8 mouse cellular contexts compared by ENCODE assay signal in genomic region chr12:113610924-113611323, GRCm38 (mm10).
A peak's percentile ranks its signal among the peaks of the same experiment; 100 is the strongest.
DNase-seq lines count a peak whose midpoint lies in the region; ATAC-seq and TF ChIP-seq lines count a peak whose summit lies in the region.

No protein-coding gene starts in this region.

- H3K4me1 ChIP-seq in heart, postnatal 0 days (ENCODE audit: control insufficient read depth, insufficient read depth), result no peaks in the 10 kb centered on the region
- H3K4me1 ChIP-seq in heart, embryonic 12.5 days (replicated peaks), result no peaks in the 10 kb centered on the region
- no peaks in the 10 kb centered on the region for H3K4me1 ChIP-seq in limb, embryonic 14.5 days (ENCODE audit: control insufficient read depth, insufficient read depth, low read length)

- H3K27me3 ChIP-seq in heart, postnatal 0 days (ENCODE audit: control insufficient read depth, insufficient read depth, low read length), result no peaks in the 10 kb centered on the region
- H3K27me3 ChIP-seq in heart, embryonic 12.5 days (replicated peaks), result no peaks in the 10 kb centered on the region
- no peaks in the 10 kb centered on the region for H3K27me3 ChIP-seq in limb, embryonic 14.5 days (ENCODE audit: control insufficient read depth, insufficient read depth, low read length)

- intact Hi-C loops in left cerebral cortex, postnatal 36 days (cut with DNase I), result loop anchor here (10.0 kb wide), 1 partner anchor 104 kb away; no protein-coding TSS in a partner anchor

- H3K4me3 ChIP-seq in heart, postnatal 0 days (ENCODE audit: low read depth, low read length), result no peak overlapping the region
- no peak overlapping the region for H3K4me3 ChIP-seq in heart, embryonic 12.5 days
- H3K4me3 ChIP-seq in limb, embryonic 14.5 days (replicated peaks; ENCODE audit: low read length), result no peak overlapping the region

- ATAC-seq in heart, postnatal 0 days (ENCODE audit: insufficient read depth, low read depth), result no peak
- no peak for ATAC-seq in heart, embryonic 12.5 days (ENCODE audit: insufficient number of reproducible peaks, low FRiP score)
- no peak for ATAC-seq in limb, embryonic 14.5 days (ENCODE audit: low FRiP score, low read depth)

- no peaks in the 10 kb centered on the region for H3K36me3 ChIP-seq in heart, postnatal 0 days (replicated peaks; ENCODE audit: control insufficient read depth, insufficient read depth, low read length)
- H3K36me3 ChIP-seq in heart, embryonic 12.5 days, result no peaks in the 10 kb centered on the region
- no peaks in the 10 kb centered on the region for H3K36me3 ChIP-seq in limb, embryonic 14.5 days (ENCODE audit: control insufficient read depth, insufficient read depth, low read length)

- no peak for TF ChIP-seq EP300 in heart, postnatal 0 days (IDR thresholded peaks at IDR 0.05; ENCODE audit: low read depth)

- no peaks in the 10 kb centered on the region for H3K9me3 ChIP-seq in heart, postnatal 0 days (replicated peaks; ENCODE audit: control insufficient read depth, low read length)
- no peaks in the 10 kb centered on the region for H3K9me3 ChIP-seq in heart, embryonic 12.5 days (replicated peaks)
- no peaks in the 10 kb centered on the region for H3K9me3 ChIP-seq in limb, embryonic 14.5 days (ENCODE audit: control insufficient read depth, low read length)

- TF ChIP-seq POLR2A in limb, embryonic 14.5 days (IDR thresholded peaks at IDR 0.05; ENCODE audit: borderline replicate concordance, extremely low read depth, insufficient read depth, insufficient read length), result no peak

- 35% methylated on average over 4 of the region's 4 CpGs for whole genome bisulfite sequencing in heart, postnatal 0 days
- WGBS in heart, embryonic 12.5 days, result 36% methylated on average over 4 of the region's 4 CpGs
- WGBS in limb, embryonic 14.5 days, result 52% methylated on average over 4 of the region's 4 CpGs

- H3K27ac ChIP-seq in heart, postnatal 0 days (ENCODE audit: low read depth), result no peak overlapping the region
- no peak overlapping the region for H3K27ac ChIP-seq in heart, embryonic 12.5 days (ENCODE audit: poor library complexity, severe bottlenecking)
- no peak overlapping the region for H3K27ac ChIP-seq in limb, embryonic 14.5 days (replicated peaks; ENCODE audit: low read depth, low read length)

- peak; percentile 50 for TF ChIP-seq CTCF in heart, postnatal 0 days (IDR thresholded peaks at IDR 0.05; ENCODE audit: low read depth)

- no peak overlapping the region for H3K9ac ChIP-seq in heart, postnatal 0 days (replicated peaks; ENCODE audit: low read depth, low read length)
- H3K9ac ChIP-seq in heart, embryonic 12.5 days, result no peak overlapping the region
- no peak overlapping the region for H3K9ac ChIP-seq in limb, embryonic 14.5 days (ENCODE audit: low read depth, low read length, severe bottlenecking)

- no peak for DNase-seq in heart, postnatal 0 days (ENCODE audit: low spot score)
- peak; percentile 4 for DNase-seq in ovary, postnatal 36 days (ENCODE audit: low spot score)
- DNase-seq in ovary, postnatal 10 days (ENCODE audit: low spot score), result no peak
- peak; percentile 60 for DNase-seq in adrenal gland, postnatal 25 days
- peak; percentile 3 for DNase-seq in limb, embryonic 14.5 days (ENCODE audit: low spot score)
- DNase-seq in spleen, adult 12 weeks (ENCODE audit: low spot score), result no peak
- no peak for DNase-seq in left cerebral cortex, postnatal 36 days (ENCODE audit: low spot score in 2 of 2)

- no peak overlapping the region for H3K4me2 ChIP-seq in heart, postnatal 0 days (ENCODE audit: low read depth, low read length)
- H3K4me2 ChIP-seq in heart, embryonic 12.5 days, result no peak overlapping the region
- no peak overlapping the region for H3K4me2 ChIP-seq in limb, embryonic 14.5 days (replicated peaks; ENCODE audit: low read depth, low read length, severe bottlenecking)

Comparison
In these comparisons a context has a peak if more than half of its experiments do, and no peak if none do; other contexts are left out.
1. DNase-seq: peak in ovary, postnatal 36 days (single experiment), adrenal gland, postnatal 25 days (single experiment) and limb, embryonic 14.5 days (single experiment); none in heart, postnatal 0 days (single experiment), ovary, postnatal 10 days (single experiment), spleen, adult 12 weeks (single experiment) and left cerebral cortex, postnatal 36 days (0 of 2).